Mouse (Mus musculus): ENCODE results near the gene Twist2. TPM values are rescaled to one million over a fixed set of nuclear protein-coding genes. Genes with fewer than 3 reads are reported as not detected.
A peak's percentile ranks its signal among the peaks of the same experiment; 100 is the strongest.

Gene Twist2
- polyA plus RNA-seq, 1 experiment: 57.2 TPM

GRCm38 (mm10) chr1:91839557-91839956 lies 38.3 kb downstream of the Twist2 start:
- Histone ChIP-seq H3K4me1 (ENCODE audit: control insufficient read depth, insufficient read depth, low read length) (peaks cover 5% of the 10 kb centered on the region; the same call in 1 of the 2 replicates), H3K4me3 (ENCODE audit: insufficient read depth, low read length) (no peak overlapping the region), H3K27ac (ENCODE audit: insufficient read depth, low read length) (no peak overlapping the region)
- TF ChIP-seq POLR2A (IDR thresholded peaks at IDR 0.05; ENCODE audit: low read depth, low read length) (no peak), CTCF (IDR thresholded peaks at IDR 0.05; ENCODE audit: borderline replicate concordance, insufficient read depth, low read length) (no peak)

- H3K4me3 ChIP-seq (ENCODE audit: insufficient read depth, low read length): no peak overlapping the region
- peaks cover 6% of the 10 kb centered on the region; the same call in 1 of the 2 replicates for H3K4me1 ChIP-seq (ENCODE audit: control insufficient read depth, insufficient read depth, low read length)
- no peak overlapping the region for H3K27ac ChIP-seq (ENCODE audit: insufficient read depth, low read length)
- TF ChIP-seq POLR2A (IDR thresholded peaks at IDR 0.05; ENCODE audit: low read depth, low read length) (no peak), CTCF (IDR thresholded peaks at IDR 0.05; ENCODE audit: borderline replicate concordance, insufficient read depth, low read length) (no peak)
These were observed 38.7 kb downstream of the Twist2 start for GRCm38 (mm10) chr1:91839979-91840378.

GRCm38 (mm10) chr1:91844236-91844635 lies 43.0 kb downstream of the Twist2 start:
- H3K4me3 ChIP-seq (ENCODE audit: insufficient read depth, low read length): no peak overlapping the region
- H3K4me1 ChIP-seq (ENCODE audit: control insufficient read depth, insufficient read depth, low read length): peaks cover 6% of the 10 kb centered on the region; the same call in 1 of the 2 replicates
- no peak for TF ChIP-seq CTCF (IDR thresholded peaks at IDR 0.05; ENCODE audit: borderline replicate concordance, insufficient read depth, low read length)
- no peak for TF ChIP-seq POLR2A (IDR thresholded peaks at IDR 0.05; ENCODE audit: low read depth, low read length)
- no peak overlapping the region for H3K27ac ChIP-seq (ENCODE audit: insufficient read depth, low read length)

- no peak for TF ChIP-seq POLR2A (IDR thresholded peaks at IDR 0.05; ENCODE audit: low read depth, low read length)
- TF ChIP-seq CTCF (IDR thresholded peaks at IDR 0.05; ENCODE audit: borderline replicate concordance, insufficient read depth, low read length): no peak
- Histone ChIP-seq H3K4me1 (ENCODE audit: control insufficient read depth, insufficient read depth, low read length) (peaks cover 6% of the 10 kb centered on the region; the same call in 1 of the 2 replicates), H3K27ac (ENCODE audit: insufficient read depth, low read length) (no peak overlapping the region), H3K4me3 (ENCODE audit: insufficient read depth, low read length) (no peak overlapping the region)
These were observed 43.6 kb downstream of the Twist2 start for GRCm38 (mm10) chr1:91844681-91845379.

GRCm38 (mm10) chr1:91845380-91845957 lies 44.2 kb downstream of the Twist2 start:
- TF ChIP-seq CTCF (IDR thresholded peaks at IDR 0.05; ENCODE audit: borderline replicate concordance, insufficient read depth, low read length) (no peak), POLR2A (IDR thresholded peaks at IDR 0.05; ENCODE audit: low read depth, low read length) (no peak)
- Histone ChIP-seq H3K4me3 (ENCODE audit: insufficient read depth, low read length) (no peak overlapping the region), H3K4me1 (ENCODE audit: control insufficient read depth, insufficient read depth, low read length) (peaks cover 6% of the 10 kb centered on the region; the same call in 1 of the 2 replicates), H3K27ac (ENCODE audit: insufficient read depth, low read length) (no peak overlapping the region)

GRCm38 (mm10) chr1:91851300-91851699 lies 50.0 kb downstream of the Twist2 start:
- Histone ChIP-seq H3K4me3 (ENCODE audit: insufficient read depth, low read length) (no peak overlapping the region), H3K4me1 (ENCODE audit: control insufficient read depth, insufficient read depth, low read length) (no peaks in the 10 kb centered on the region), H3K27ac (ENCODE audit: insufficient read depth, low read length) (no peak overlapping the region)
- TF ChIP-seq POLR2A (IDR thresholded peaks at IDR 0.05; ENCODE audit: low read depth, low read length): no peak
- TF ChIP-seq CTCF (IDR thresholded peaks at IDR 0.05; ENCODE audit: borderline replicate concordance, insufficient read depth, low read length): no peak

GRCm38 (mm10) chr1:91856771-91857664 lies 55.8 kb downstream of the Twist2 start:
- H3K27ac ChIP-seq (ENCODE audit: insufficient read depth, low read length): peak overlapping the region; percentile 76
- 0 out of 2 replicates have a peak, but pooled peaks cover 5% of the 10 kb centered on the region for H3K4me1 ChIP-seq (ENCODE audit: control insufficient read depth, insufficient read depth, low read length)
- no peak for TF ChIP-seq CTCF (IDR thresholded peaks at IDR 0.05; ENCODE audit: borderline replicate concordance, insufficient read depth, low read length)
- no peak for TF ChIP-seq POLR2A (IDR thresholded peaks at IDR 0.05; ENCODE audit: low read depth, low read length)
- H3K4me3 ChIP-seq (ENCODE audit: insufficient read depth, low read length): no peak overlapping the region

- no peak overlapping the region for H3K4me3 ChIP-seq (ENCODE audit: insufficient read depth, low read length)
- no peak for TF ChIP-seq POLR2A (IDR thresholded peaks at IDR 0.05; ENCODE audit: low read depth, low read length)
- TF ChIP-seq CTCF (IDR thresholded peaks at IDR 0.05; ENCODE audit: borderline replicate concordance, insufficient read depth, low read length): no peak
- H3K27ac ChIP-seq (ENCODE audit: insufficient read depth, low read length): peak overlapping the region; percentile 76
- H3K4me1 ChIP-seq (ENCODE audit: control insufficient read depth, insufficient read depth, low read length): 0 out of 2 replicates have a peak, but pooled peaks cover 5% of the 10 kb centered on the region
These were observed 57.0 kb downstream of the Twist2 start for GRCm38 (mm10) chr1:91858101-91858790.

GRCm38 (mm10) chr1:91858901-91859300 lies 57.6 kb downstream of the Twist2 start:
- no peak for TF ChIP-seq CTCF (IDR thresholded peaks at IDR 0.05; ENCODE audit: borderline replicate concordance, insufficient read depth, low read length)
- no peak for TF ChIP-seq POLR2A (IDR thresholded peaks at IDR 0.05; ENCODE audit: low read depth, low read length)
- Histone ChIP-seq H3K4me1 (ENCODE audit: control insufficient read depth, insufficient read depth, low read length) (0 out of 2 replicates have a peak, but pooled peaks cover 5% of the 10 kb centered on the region), H3K4me3 (ENCODE audit: insufficient read depth, low read length) (no peak overlapping the region), H3K27ac (ENCODE audit: insufficient read depth, low read length) (peak overlapping the region; percentile 76; the same call in 1 of the 2 replicates)

Data from embryonic fibroblast, embryonic 13.5 days (primary cell).